Mouse (Mus musculus) left cerebral cortex, adult 8-10 months (tissue): ENCODE measurements around the gene Gm7075. TPM values are rescaled to one million over a fixed set of nuclear protein-coding genes. Genes with fewer than 3 reads are reported as not detected.
"Not testable (repeated sequence)": the region's sequence is repeated elsewhere in the genome, so short reads cannot be mapped to it uniquely, and the experiment has no call there.

ENCODE experiments used
- DNase-seq, 2 experiments: peaks; one replicate each; pipeline ENCODE4 v3.0.0; 2022; ENCODE audit warnings: low spot score in 2 of 2
- total RNA-seq, 4 experiments: library from RNA; stranded (reverse); gene quantifications; 2 replicates each; pipeline ENCODE4 v1.2.4; 2022

Gene Gm7075
- total RNA-seq: not detected

DNA sequence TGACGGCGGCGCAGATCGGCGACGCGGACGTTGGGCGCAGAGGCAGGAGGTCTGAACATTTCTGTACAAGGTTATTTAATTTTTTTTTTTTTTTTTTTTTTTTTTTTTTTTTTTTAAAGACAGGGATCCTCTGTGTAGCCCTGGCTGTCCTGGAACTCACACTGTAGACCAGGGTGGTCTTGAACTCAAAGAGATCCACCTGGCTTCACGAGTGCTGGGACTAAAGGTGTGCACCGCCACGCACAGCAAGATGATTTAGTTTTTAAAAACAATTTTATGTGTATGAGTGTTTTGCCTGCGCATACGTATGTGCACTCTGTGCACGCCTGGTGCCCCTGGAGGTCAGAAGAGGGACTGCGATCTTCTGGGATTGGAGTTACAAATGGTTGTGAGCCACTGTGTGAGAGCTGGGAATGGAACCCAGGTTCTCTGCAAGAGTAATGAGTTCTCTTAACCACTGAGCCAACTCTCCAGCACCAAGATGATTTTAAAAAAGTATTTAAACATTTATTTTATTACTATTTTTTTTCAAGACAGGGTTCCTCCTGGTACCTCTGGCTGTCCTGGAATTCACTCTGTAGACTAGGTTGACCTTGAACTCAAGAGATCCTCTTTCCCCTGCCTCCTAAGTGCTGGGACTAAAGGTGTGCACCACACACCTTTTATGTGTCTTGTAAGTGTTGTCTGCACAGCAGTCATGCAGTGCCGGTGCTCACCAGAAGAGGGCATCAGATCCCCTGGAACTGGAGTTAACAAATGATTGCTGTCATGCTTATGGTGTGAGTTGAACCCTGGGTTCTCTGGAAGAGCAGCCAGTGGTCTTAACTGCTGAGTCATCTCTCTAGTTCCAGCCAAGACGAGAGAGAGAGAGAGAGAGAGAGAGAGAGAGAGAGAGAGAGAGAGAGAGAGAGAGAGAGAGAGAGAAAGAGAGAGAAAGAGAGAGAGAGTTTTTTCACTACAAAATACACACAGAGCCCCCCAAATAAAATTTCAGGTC is at the start of gene Gm7075:
Gene Gm7075 (minus strand): TSS at position 51 of the 997 bp plus-strand sequence.
- DNase-seq: no peak

DNA sequence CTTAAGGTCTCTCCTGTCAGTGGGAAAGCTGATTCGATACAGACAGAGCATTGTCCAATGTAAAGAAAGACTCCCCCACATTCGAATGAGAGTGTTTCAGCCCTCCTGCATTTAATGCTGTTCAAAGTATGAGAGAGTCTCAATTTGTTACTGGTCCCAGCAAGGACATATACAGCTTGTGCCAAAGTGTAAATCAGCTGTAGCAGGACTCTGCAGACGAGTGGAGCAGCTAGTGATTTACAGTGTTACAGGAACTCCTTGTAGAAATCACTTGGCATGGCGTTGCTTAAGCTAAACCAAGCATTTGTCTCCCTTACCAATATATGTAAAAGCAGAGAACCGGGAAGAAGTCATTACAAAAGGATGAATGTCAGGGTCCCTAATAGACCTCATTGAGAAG is 39.3 kb upstream of the Gm7075 start:
- no peak for DNase-seq

DNA sequence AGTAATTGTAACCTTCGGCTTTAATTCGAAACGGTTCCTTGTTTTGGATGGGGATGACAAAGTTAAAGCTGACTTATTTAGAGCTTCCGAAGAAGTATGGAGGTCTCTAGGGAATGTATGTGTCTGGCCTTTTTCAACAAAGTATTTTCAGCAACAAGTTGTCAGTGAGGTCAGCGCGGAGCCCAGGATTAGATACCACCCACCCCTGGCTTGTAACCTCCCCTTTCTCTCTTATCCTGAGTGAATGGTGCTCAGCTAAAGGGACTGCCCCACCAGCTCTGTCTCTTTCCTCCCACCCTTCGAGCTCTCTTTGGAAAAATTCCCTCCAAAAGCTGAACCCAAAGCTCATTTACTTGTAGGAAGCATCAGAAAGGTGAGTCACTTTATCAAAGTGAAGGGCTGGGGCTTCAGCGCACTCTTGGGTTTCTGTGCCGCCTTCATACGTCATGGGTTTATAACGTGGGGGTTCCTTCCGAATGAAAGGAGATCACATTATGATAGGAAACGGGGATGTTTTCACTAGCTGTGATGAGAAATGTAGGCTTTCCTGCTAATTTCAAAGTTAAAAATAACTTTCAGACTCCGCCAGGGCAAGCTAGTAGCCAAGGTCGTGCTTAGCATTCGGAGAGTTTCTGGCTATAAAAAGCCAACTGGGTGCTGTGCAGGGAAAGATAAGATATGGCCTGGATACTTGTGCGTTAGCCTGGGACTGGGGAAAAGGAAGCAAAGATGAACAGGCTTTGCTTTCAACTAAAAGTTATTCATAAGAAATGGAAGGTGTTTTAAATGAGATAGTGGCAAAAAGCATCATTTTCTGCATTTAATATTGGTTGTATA is 35.9 kb upstream of the Gm7075 start:
- no peak for DNase-seq

- DNase-seq: no peak
Measured at GRCm38 (mm10) chr10:63455110-63455878, 33.7 kb upstream of the Gm7075 start.

- DNase-seq: no peak
Measured at GRCm38 (mm10) chr10:63453926-63454325, 32.3 kb upstream of the Gm7075 start.

GRCm38 (mm10) chr10:63444602-63445387 is 23.2 kb upstream of the Gm7075 start:
- DNase-seq: not testable (repeated sequence)

GRCm38 (mm10) chr10:63439694-63440228 is 18.2 kb upstream of the Gm7075 start:
- DNase-seq: no peak

- DNase-seq: no peak
Measured at GRCm38 (mm10) chr10:63438736-63439262, 17.2 kb upstream of the Gm7075 start.

DNA sequence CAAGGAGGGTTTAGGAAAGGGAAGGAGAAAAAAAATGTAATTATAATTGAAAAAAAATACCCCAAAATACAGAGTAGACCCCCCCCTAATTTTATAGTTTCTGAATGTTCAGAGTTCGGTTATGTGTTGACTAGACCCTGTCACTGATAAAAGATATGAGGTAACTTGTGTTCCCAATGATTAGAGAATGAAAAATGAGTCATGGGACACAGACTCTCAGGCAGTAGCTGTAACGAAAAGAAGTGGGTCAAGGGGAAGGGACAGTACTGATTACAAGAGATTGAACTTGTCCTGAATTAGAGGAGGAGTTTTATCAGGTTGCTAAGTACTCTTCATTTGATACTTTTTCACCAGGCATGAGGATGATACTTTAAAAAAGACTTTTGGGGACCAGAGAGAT is 11.3 kb upstream of the Gm7075 start:
- DNase-seq: no peak

DNA sequence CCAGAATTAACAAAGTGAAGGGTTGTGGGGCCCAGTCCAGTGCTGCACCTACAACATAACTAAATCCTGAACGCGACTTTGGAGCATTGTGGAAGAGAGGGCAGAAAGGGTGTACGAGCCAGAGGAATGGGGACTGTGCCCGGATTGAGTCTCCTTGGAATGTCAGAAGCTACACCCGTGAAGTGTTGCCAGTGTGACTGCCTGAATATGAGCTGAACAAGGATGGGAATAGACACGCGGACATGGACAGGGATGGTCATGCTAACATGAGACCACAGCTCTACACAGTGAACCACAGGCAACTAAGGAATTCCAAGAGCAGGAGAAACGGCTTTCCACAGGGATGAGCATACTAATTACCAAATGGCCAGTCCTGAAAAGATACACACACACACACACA is 10.5 kb upstream of the Gm7075 start:
- DNase-seq: no peak

DNA sequence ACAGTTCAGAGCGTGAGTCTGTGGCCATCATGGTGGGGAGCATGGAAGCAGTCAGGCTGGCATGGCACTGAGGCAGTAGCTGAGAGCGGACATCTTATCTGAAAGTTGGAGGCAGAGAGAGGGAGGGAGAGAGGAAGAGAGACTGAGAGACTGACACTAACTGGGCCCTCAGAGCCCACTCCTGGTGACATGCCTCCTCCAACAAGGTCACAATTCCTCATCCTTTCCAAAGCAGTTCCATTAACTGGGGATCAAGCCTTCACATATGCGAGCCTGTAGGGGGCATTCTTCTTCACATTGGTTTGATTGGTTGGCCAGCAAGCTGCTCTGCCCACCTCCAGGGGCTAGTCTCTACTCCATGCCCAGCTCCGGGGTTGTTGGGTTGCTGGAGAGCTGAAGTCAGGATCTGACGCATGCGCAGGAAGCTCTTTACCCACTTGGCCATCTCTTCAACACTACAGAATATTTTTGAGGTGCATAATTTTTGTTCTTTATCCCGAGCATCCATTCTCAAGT is 9.7 kb upstream of the Gm7075 start:
- no peak for DNase-seq

GRCm38 (mm10) chr10:63429785-63430305 is 8.3 kb upstream of the Gm7075 start, which contains the start of gene Ctnna3:
Gene Ctnna3, plus strand, starts transcription at chr10:63430098.
- DNase-seq: peak; percentile 59 to 95

- peak; percentile 94 to 100 for DNase-seq
Measured at GRCm38 (mm10) chr10:63429380-63429779, 7.8 kb upstream of the Gm7075 start.

DNA sequence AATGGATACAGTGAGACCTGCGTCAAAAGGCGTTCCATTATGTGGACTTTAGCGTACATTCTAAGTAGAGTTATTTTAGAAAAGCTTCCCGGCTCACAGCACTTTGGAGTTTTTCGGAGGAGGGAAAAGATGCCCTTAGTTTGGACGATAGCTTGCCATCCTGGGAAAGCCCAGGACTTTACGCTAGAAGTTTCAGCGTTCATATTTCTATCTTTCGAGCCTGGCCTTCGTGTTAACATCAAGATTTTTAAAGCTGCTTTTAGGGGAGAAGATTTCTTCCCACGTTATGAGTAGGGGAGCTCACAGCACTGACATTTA is 7.4 kb upstream of the Gm7075 start:
- DNase-seq: no peak

DNA sequence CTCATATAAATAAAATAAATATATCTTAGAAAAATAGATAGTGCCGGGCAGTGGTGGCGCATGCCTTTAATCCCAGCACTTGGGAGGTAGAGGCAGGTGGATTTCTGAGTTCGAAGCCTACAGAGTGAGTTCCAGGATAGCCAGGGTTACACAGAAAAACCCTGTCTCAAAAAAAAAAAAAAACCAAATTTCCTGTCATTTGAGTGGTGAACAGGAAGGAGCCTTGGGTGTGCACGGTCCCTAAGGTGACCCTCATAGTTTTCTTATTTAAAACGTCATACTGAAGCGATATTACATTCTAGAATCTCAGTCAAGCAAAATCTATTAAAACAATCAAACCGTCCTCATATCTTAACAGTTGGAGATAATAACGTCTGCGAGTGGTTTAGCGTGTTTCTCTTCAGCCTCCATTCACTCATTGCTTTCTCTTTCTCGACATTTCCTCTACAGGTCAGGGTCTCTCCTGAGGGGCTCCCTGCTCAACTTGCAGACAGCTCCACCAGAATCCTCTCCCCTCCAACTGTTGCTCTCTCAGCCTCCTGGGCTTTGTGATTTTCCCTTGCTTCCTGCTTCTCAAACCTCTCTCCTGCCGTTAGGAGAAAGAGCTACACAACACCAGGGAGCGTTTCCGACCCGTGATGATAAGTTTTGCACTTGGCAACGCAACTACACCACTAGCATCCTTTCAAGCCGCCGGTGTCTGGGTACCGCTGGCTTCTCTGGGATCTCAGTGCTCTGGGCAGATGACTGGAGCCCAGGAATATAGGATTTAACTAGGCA is 6.8 kb upstream of the Gm7075 start:
- DNase-seq: peak; percentile 33 to 43

DNA sequence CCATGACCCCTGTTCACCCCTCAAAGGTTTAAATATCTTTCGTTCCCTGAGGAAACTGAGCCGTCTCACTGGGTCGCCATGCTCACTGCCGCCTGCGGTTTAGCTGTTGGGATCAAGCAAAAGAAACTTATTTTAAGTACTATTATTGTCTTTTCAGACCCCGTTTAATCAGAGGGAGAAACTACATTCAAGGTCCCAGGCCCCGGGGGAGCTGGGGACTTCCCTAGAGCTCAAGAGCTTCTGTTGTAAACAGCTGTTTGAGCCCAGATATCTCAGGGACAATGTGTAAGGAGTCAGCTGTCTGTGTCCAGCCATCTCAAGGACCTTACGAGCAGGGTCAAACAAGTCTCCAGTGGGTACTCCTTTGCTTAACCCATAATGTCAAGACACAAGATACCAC is 5.6 kb upstream of the Gm7075 start:
- no peak for DNase-seq

DNA sequence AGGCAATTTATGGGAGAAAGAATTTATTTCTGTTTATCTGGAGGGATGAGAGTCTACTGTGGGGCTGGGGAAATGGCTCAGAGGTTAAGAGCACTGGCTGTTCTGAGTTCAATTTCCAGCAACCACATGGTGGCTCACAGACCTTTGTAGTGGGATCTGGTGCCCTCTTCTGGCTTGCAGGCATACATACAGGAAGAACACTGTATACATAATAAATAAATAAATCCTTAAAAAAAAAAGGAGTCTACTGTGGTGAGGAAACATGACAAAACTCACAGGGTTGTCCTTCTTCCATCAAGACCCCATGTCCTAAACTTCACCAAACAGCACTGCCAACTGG is 2.9 kb upstream of the Gm7075 start:
- DNase-seq: no peak

- no peak for DNase-seq
Measured at GRCm38 (mm10) chr10:63423591-63424474, 2.2 kb upstream of the Gm7075 start.
